Mouse (Mus musculus): ENCODE data around the gene Hps3. TPM values are rescaled to one million over a fixed set of nuclear protein-coding genes. Genes with fewer than 3 reads are reported as not detected.
"Not testable (repeated sequence)": the region's sequence is repeated elsewhere in the genome, so short reads cannot be mapped to it uniquely, and the experiment has no call there.

Hps3 gene
- polyA plus RNA-seq, 1 experiment from 2014 or later: 9.2 TPM

- no peak for DNase-seq (ENCODE audit: low spot score)
- WGBS: 83% methylated on average over 1 of the region's 1 CpGs
- Histone ChIP-seq H3K27ac (no peak overlapping the region), H3K4me3 (no peak overlapping the region), H3K27me3 (ENCODE audit: insufficient read depth, poor library complexity, severe bottlenecking) (no peaks in the 10 kb centered on the region), H3K36me3 (no peaks in the 10 kb centered on the region), H3K4me1 (no peaks in the 10 kb centered on the region), H3K9me3 (no peaks in the 10 kb centered on the region)
Observed at GRCm38 (mm10) chr3:19958983-19959382, 76.1 kb downstream of the Hps3 start.

GRCm38 (mm10) chr3:19958031-19958430 lies 77.1 kb downstream of the Hps3 start:
- no peak for DNase-seq (ENCODE audit: low spot score)
- no peak overlapping the region for H3K4me3 ChIP-seq
- H3K4me1 ChIP-seq: no peaks in the 10 kb centered on the region
- no peaks in the 10 kb centered on the region for H3K27me3 ChIP-seq (ENCODE audit: insufficient read depth, poor library complexity, severe bottlenecking)
- no peaks in the 10 kb centered on the region for H3K36me3 ChIP-seq
- H3K9me3 ChIP-seq: no peaks in the 10 kb centered on the region
- H3K27ac ChIP-seq: no peak overlapping the region

GRCm38 (mm10) chr3:19956885-19957284 lies 78.2 kb downstream of the Hps3 start, which contains the start of gene Cp:
Gene Cp (plus strand): TSS chr3:19957054.
- no peak for DNase-seq (ENCODE audit: low spot score)
- WGBS: 64% methylated on average over 5 of the region's 5 CpGs

GRCm38 (mm10) chr3:19953865-19954264 lies 81.2 kb downstream of the Hps3 start:
- H3K4me3 ChIP-seq: no peak overlapping the region
- H3K27me3 ChIP-seq (ENCODE audit: insufficient read depth, poor library complexity, severe bottlenecking): no peaks in the 10 kb centered on the region
- no peaks in the 10 kb centered on the region for H3K9me3 ChIP-seq
- H3K4me1 ChIP-seq: no peaks in the 10 kb centered on the region
- H3K27ac ChIP-seq: no peak overlapping the region
- 48% methylated on average over 3 of the region's 3 CpGs for WGBS
- no peaks in the 10 kb centered on the region for H3K36me3 ChIP-seq
- no peak for DNase-seq (ENCODE audit: low spot score)

More at GRCm38 (mm10) chr3:19956885-19957284, 78.2 kb downstream of the Hps3 start, which contains the start of gene Cp:
- Histone ChIP-seq H3K36me3 (no peaks in the 10 kb centered on the region), H3K4me3 (no peak within 1 kb of the TSS), H3K9me3 (no peaks in the 10 kb centered on the region), H3K27me3 (ENCODE audit: insufficient read depth, poor library complexity, severe bottlenecking) (no peaks in the 10 kb centered on the region), H3K27ac (no peak within 1 kb of the TSS), H3K4me1 (no peaks in the 10 kb centered on the region)

- no peaks in the 10 kb centered on the region for H3K36me3 ChIP-seq
- no peak for DNase-seq (ENCODE audit: low spot score)
- no peak overlapping the region for H3K27ac ChIP-seq
- H3K4me3 ChIP-seq: no peak overlapping the region
- H3K27me3 ChIP-seq (ENCODE audit: insufficient read depth, poor library complexity, severe bottlenecking): no peaks in the 10 kb centered on the region
- no peaks in the 10 kb centered on the region for H3K4me1 ChIP-seq
- H3K9me3 ChIP-seq: no peaks in the 10 kb centered on the region
- 81% methylated on average over 1 of the region's 1 CpGs for whole genome bisulfite sequencing
Observed at GRCm38 (mm10) chr3:19953425-19953824, 81.7 kb downstream of the Hps3 start.

- H3K4me1 ChIP-seq; H3K27me3 ChIP-seq (ENCODE audit: insufficient read depth, poor library complexity, severe bottlenecking); H3K9me3 ChIP-seq; DNase-seq (ENCODE audit: low spot score); H3K4me3 ChIP-seq; H3K27ac ChIP-seq; H3K36me3 ChIP-seq: not testable (repeated sequence)
- 50% methylated on average over 1 of the region's 1 CpGs for WGBS
Observed at GRCm38 (mm10) chr3:19949401-19949800, 85.7 kb downstream of the Hps3 start.

- Histone ChIP-seq H3K9me3 (no peaks in the 10 kb centered on the region), H3K27ac (no peak overlapping the region), H3K4me3 (no peak overlapping the region), H3K36me3 (no peaks in the 10 kb centered on the region), H3K27me3 (ENCODE audit: insufficient read depth, poor library complexity, severe bottlenecking) (no peaks in the 10 kb centered on the region), H3K4me1 (no peaks in the 10 kb centered on the region)
- no peak for DNase-seq (ENCODE audit: low spot score)
Observed at GRCm38 (mm10) chr3:19948552-19948951, 86.6 kb downstream of the Hps3 start.

Other genes starting within 250 kb of the Hps3 start
- 0.29 and 0.39 TPM in 2 replicates for gene Cp, start 78.3 kb downstream of the Hps3 start, polyA plus RNA-seq (2016; fragmentation: Nextera tagmentation; extraction: Ambion mirVana)
- 15.7 and 19.7 TPM in 2 replicates for gene Hltf, start 22.5 kb upstream of the Hps3 start, polyA plus RNA-seq (2016; fragmentation: Nextera tagmentation; extraction: Ambion mirVana)
- 444 and 807 TPM in 2 replicates for gene Gyg, start 120.0 kb upstream of the Hps3 start, polyA plus RNA-seq (2016; fragmentation: Nextera tagmentation; extraction: Ambion mirVana)
- 0.28 and 0.36 TPM in 2 replicates for gene Cpa3, start 206.9 kb upstream of the Hps3 start, polyA plus RNA-seq (2016; fragmentation: Nextera tagmentation; extraction: Ambion mirVana)
- gene Cpb1, start 240.4 kb upstream of the Hps3 start, polyA plus RNA-seq (2016; fragmentation: Nextera tagmentation; extraction: Ambion mirVana): not detected in 2 replicates

Data from heart, embryonic 10.5 days (tissue).